Mouse (Mus musculus) liver, adult 2 months (tissue): ENCODE data around the gene A830031A19Rik.

Experiments used
- CTCF ChIP-seq: fragments of 200-500 bp; IDR thresholded peaks from 2 replicates; pipeline ENCODE4 v1.5.1; 2011; ENCODE audit warnings: low read depth, low read length, control low read depth
- POLR2A ChIP-seq: fragments of 200-500 bp; IDR thresholded peaks from 2 replicates; pipeline ENCODE4 v1.6.1; 2011; ENCODE audit warnings: low read length, control low read depth; ENCODE audit not compliant: insufficient read depth; ENCODE audit errors: extremely low read depth

DNA sequence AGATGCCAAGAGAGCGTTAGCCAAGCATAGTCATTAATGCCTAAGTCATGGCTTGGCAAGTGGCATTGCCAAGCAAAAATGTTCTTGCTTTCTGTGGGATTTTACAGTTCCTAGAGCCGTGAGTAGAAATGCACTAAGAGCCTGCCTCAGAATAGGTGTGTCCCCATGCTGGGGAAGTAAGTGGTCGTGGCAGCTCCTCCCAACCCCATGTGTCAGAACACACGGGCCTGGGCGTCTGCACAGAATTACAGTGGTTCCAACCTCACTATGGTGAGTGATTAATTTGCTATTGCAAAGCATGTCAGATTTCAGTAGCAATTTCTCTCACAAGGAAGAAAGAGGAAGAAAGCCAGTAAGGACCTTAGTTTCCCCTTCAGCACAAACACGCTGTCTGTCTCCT lies 36.9 kb upstream of the A830031A19Rik start:
- TF ChIP-seq CTCF, result no peak
- no peak for TF ChIP-seq POLR2A
